Mouse (Mus musculus): ENCODE data around the gene Frmd4b. TPM values are rescaled to one million over a fixed set of nuclear protein-coding genes. Genes with fewer than 3 reads are reported as not detected.

The Frmd4b gene
- total RNA-seq, 2 experiments from 2014 or later = 28.0 to 32.5 TPM

GRCm38 (mm10) chr6:97411327-97411726 is 206.0 kb downstream of the Frmd4b start:
- DNase-seq (ENCODE audit: low spot score in 2 of 2) = no peak
- Histone ChIP-seq H3K27ac (no peak overlapping the region), H3K4me3 (no peak overlapping the region)
- TF ChIP-seq CTCF (conservative IDR thresholded peaks at IDR 0.05) = no peak

DNA sequence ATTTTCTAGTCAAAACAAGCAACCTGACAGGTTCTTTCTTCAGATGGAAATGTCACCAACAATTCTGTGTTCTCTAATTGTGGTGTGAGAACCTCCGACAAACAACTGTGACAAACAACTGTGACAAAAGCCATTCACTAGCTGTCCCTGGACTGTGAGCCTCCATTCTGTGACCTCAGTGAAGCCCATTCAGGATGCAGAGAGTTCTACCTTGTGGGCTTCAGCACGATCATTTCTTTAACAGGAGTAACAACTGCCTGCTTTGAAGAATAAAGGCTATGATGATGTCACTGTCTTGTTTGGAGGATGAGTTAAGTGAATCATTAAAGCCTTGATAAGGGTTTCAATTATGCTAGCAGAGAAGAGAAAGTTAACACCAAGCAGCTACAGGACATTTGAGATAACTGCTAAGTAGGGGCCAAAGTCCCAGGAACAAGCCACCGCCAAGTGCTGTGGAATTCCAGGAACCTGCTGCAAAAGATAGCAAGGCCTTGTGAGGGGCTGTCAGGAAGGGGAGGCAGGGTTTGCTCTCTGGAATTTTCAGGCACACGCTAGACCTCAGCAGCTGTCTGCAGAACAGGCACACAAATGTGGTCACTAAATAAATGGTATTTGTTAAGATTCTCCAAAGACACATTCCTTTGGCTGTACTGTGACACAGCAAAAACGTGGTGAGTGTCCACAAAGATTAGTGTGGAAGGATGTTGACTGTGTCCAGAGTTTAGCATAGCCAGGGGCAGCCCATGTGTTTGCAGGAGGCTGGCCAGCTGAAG is 207.7 kb downstream of the Frmd4b start:
- no peak for TF ChIP-seq CTCF (conservative IDR thresholded peaks at IDR 0.05)
- H3K27ac ChIP-seq = peak overlapping the region; percentile 46; the same call in 1 of the 2 replicates
- no peak overlapping the region for H3K4me3 ChIP-seq
- no peak for DNase-seq (ENCODE audit: low spot score in 2 of 2)

DNA sequence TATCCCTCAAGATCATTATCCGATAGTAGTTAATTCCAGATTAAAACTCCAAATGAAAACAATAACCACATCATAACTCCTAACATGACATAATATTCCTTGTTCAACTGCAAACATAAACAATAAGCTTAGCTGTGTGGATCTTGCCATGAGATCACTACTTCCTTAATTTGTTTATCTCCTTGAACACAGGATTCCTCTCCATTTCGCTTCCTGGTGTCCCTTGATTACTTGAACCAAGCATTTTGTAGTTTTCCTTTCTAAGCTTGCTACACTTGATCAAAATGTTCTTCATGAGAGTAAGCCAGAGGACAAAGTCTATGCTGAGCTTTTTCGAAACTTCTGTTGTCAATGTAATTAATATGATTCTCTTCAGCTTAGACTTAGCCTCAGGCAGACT is 209.4 kb downstream of the Frmd4b start:
- DNase-seq (ENCODE audit: low spot score in 2 of 2) = no peak
- Histone ChIP-seq H3K27ac (no peak overlapping the region), H3K4me3 (no peak overlapping the region)
- no peak for TF ChIP-seq CTCF (conservative IDR thresholded peaks at IDR 0.05)

DNA sequence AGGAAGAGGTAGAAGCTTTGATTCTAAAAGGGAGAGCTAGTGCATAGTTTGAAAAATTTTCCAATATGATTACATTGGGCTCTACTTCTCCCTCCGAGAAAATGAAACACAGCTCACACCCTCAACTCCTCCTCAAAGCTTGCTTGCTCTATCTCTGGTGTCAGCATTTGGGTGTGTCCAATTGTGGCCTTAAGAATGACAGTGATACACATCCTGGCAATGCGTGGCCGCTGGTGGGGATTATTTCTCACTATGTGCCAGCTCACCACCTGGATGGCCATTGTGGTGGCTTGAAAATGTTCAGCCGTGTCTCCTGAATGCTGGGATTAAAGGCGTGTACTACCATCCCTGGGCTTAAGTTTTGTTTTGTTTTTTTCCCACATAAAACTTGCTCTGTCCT is 209.9 kb downstream of the Frmd4b start:
- no peak overlapping the region for H3K27ac ChIP-seq
- no peak for TF ChIP-seq CTCF (conservative IDR thresholded peaks at IDR 0.05)
- no peak overlapping the region for H3K4me3 ChIP-seq
- DNase-seq (ENCODE audit: low spot score in 2 of 2) = no peak

DNA sequence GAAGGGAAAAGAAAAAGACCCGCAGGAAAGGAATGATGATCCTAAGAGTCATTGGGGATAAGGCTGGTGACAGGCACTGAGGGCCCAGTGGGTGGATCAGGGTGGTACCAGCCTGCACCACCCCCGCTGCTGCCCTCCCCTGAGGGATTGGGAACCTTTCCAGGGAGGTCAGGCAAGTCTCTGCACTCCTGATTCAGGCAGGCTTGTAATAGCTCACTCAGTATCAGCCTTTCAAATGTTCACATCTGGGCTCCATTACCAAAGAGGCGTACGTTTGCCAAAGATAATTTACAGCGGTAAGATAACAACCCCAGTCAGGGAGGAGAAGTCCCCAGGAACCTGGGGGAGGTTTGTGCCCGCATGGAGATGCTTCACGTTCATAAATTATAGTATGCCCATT is 212.0 kb downstream of the Frmd4b start:
- Histone ChIP-seq H3K27ac (peak overlapping the region; percentile 69), H3K4me3 (no peak overlapping the region)
- no peak for TF ChIP-seq CTCF (conservative IDR thresholded peaks at IDR 0.05)
- no peak for DNase-seq (ENCODE audit: low spot score in 2 of 2)

GRCm38 (mm10) chr6:97402822-97403472 is 214.4 kb downstream of the Frmd4b start:
- no peak for TF ChIP-seq CTCF (conservative IDR thresholded peaks at IDR 0.05)
- H3K4me3 ChIP-seq = no peak overlapping the region
- DNase-seq (ENCODE audit: low spot score in 2 of 2) = no peak
- H3K27ac ChIP-seq = no peak overlapping the region

DNA sequence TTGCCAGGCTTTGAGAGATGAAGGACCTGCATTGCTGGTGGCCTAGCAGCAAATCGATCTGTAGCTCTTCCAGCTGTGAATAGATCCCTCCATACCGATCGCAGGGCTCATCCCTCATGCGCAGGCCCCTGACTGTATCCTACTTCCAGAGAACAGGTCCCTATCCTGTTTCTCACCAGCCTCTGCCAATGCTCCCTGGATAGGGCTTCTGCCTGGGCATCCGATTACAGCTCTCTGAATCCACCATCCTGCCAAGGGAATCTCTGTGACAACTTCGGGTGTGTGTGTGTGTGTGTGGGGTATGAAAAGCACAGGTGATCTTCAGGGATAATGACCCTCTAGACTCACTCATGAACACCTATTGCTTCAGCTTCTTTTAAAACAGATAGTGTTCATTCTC is 216.9 kb downstream of the Frmd4b start:
- no peak for DNase-seq (ENCODE audit: low spot score in 2 of 2)
- TF ChIP-seq CTCF (conservative IDR thresholded peaks at IDR 0.05) = no peak
- no peak overlapping the region for H3K4me3 ChIP-seq
- 0 out of 2 replicates have a peak overlapping the region, but pooled peaks have one; percentile 49 for H3K27ac ChIP-seq

- DNase-seq (ENCODE audit: low spot score in 2 of 2) = no peak
- no peak for TF ChIP-seq CTCF (conservative IDR thresholded peaks at IDR 0.05)
- H3K27ac ChIP-seq = no peak overlapping the region
- H3K4me3 ChIP-seq = no peak overlapping the region
Observed at GRCm38 (mm10) chr6:97397935-97398334, 219.4 kb downstream of the Frmd4b start.

- Histone ChIP-seq H3K27ac (peak overlapping the region; percentile 2; the same call in 1 of the 2 replicates), H3K4me3 (no peak overlapping the region)
- no peak for TF ChIP-seq CTCF (conservative IDR thresholded peaks at IDR 0.05)
- DNase-seq (ENCODE audit: low spot score in 2 of 2) = no peak
Observed at GRCm38 (mm10) chr6:97396957-97397354, 220.4 kb downstream of the Frmd4b start.

GRCm38 (mm10) chr6:97396351-97396956 is 220.9 kb downstream of the Frmd4b start:
- Histone ChIP-seq H3K4me3 (no peak overlapping the region), H3K27ac (peak overlapping the region; percentile 73; the same call in 1 of the 2 replicates)
- no peak for TF ChIP-seq CTCF (conservative IDR thresholded peaks at IDR 0.05)
- DNase-seq (ENCODE audit: low spot score in 2 of 2) = no peak

DNA sequence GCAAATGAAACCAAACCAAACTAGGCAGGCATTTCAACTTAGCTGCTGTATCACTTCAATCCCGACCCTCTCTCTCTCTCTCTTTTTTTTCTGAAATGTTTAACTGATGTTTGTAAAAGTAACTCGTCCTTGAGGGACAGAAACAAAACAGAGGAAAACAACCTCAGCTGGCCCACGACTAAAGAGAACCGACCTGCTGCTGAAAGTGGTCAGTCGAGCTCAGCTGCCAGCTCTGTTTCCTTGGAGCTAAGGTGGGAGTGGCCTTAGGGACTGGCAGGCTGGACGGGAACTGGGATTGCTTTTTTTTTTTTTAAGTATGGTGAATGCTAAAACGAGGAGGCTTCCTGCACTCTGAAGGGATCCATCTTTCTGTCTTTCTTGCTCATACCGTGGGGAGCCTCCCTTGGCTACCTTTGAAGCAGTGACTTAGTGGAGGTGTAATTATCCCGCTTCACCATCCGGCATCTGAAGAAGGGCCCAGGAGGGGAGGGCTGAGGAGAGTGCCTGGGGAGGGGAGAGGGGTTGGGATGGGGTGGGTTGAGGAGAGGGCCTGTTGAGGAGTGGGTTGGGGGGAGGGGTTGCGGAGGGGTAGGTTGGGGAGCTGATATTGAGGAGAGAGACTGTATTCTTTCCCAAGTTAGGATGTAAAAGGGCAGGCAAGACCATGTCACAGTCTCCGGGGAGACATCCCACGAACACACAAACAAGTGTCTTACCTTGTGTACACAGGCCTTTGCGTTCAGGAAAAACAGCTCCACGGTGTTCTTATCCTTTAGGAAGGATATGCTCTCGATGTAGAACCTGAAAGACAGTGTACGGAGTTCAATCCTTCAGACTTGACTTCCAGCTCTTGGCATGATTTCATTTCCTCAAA is 221.6 kb downstream of the Frmd4b start:
- peak overlapping the region; percentile 13; the same call in 1 of the 2 replicates for H3K4me3 ChIP-seq
- peak in 1 of 2 experiments; percentile 24 for DNase-seq (ENCODE audit: low spot score in 2 of 2)
- TF ChIP-seq CTCF (conservative IDR thresholded peaks at IDR 0.05) = no peak
- peak overlapping the region; percentile 73 for H3K27ac ChIP-seq

DNA sequence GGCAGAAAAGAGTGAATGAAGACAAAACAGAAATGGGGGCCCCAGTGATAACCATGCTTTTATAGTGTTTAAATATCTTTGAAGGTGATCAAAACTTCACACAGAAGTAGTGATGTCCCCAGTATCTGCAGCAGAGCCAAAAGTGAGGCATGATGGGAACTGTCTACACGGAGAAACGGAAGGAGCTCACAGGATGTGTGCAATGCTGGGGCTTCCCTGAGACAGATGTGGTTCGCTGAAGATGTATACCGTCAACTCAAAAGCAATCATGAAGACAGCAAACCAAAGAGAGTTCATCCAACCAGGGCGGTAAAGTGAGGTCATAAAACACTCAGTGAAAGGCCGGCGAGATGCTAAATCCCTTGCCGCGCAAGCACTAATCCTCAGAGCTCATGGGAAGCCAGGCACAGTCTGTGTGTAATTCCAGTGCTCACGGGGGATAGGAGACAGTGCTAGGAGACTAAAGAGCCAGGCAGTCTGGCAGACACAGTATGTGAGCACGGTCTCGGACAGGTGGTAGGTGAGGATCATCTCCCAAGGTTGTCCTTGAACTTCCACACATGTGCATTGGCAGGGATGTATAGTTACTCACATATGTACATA is 222.8 kb downstream of the Frmd4b start:
- no peak for TF ChIP-seq CTCF (conservative IDR thresholded peaks at IDR 0.05)
- Histone ChIP-seq H3K4me3 (no peak overlapping the region), H3K27ac (no peak overlapping the region; the same call in 1 of the 2 replicates)
- DNase-seq (ENCODE audit: low spot score in 2 of 2) = no peak
